Mouse (Mus musculus): Measurements from ENCODE around the gene Cdh13.

- TF ChIP-seq CTCF (IDR thresholded peaks at IDR 0.05; ENCODE audit: extremely low read depth, insufficient read depth, low read length): no peak
- TF ChIP-seq POLR2A (IDR thresholded peaks at IDR 0.05; ENCODE audit: extremely low read depth, insufficient read depth, low read length): no peak
Measured at GRCm38 (mm10) chr8:119269576-119269975, 986.0 kb downstream of the Cdh13 start.

All from cortical plate, adult 2 months (tissue).